ENCODE assay signal across 13 mouse cellular contexts in genomic region chr16:86604166-86604565, GRCm38 (mm10).
DNase-seq lines count a peak whose midpoint lies in the region; ATAC-seq and TF ChIP-seq lines count a peak whose summit lies in the region.
"Had no signal": no experiment of that assay in that cellular context is flagged by ENCODE, and none has a peak within 500 bp of the region (broad histone marks: within the 10 kb centered on the region; RNA-seq: fewer than 3 reads in every experiment).

No protein-coding gene starts in this region.

- no peak overlapping the region for H3K4me3 ChIP-seq in lung, postnatal 0 days (ENCODE audit: low read depth, low read length)
- H3K4me3 ChIP-seq: limb, embryonic 10.5 days; midbrain, embryonic 12.5 days; neural tube, embryonic 12.5 days had no signal

- no peak overlapping the region for H3K27ac ChIP-seq in lung, postnatal 0 days (ENCODE audit: low read length)
- H3K27ac ChIP-seq: hindbrain, postnatal 0 days; limb, embryonic 10.5 days; midbrain, embryonic 12.5 days; neural tube, embryonic 12.5 days had no signal

- no peaks in the 10 kb centered on the region for H3K4me1 ChIP-seq in lung, postnatal 0 days (ENCODE audit: insufficient read depth, low read depth, low read length)
- H3K4me1 ChIP-seq: limb, embryonic 10.5 days; midbrain, embryonic 12.5 days; neural tube, embryonic 12.5 days had no signal

- H3K36me3 ChIP-seq in lung, postnatal 0 days (ENCODE audit: insufficient read depth, low read length): no peaks in the 10 kb centered on the region
- H3K36me3 ChIP-seq: limb, embryonic 10.5 days; midbrain, embryonic 12.5 days; neural tube, embryonic 12.5 days had no signal

- no peaks in the 10 kb centered on the region for H3K9me3 ChIP-seq in lung, postnatal 0 days (ENCODE audit: low read length)
- H3K9me3 ChIP-seq: limb, embryonic 10.5 days; midbrain, embryonic 12.5 days; neural tube, embryonic 12.5 days had no signal

- DNase-seq in adrenal gland, postnatal 10 days: peak; percentile 3
- no peak for DNase-seq in adrenal gland, adult 18-20 months (ENCODE audit: low spot score in 2 of 2)
- DNase-seq in gastrocnemius, postnatal 10 days: peak; percentile 9
- DNase-seq in gastrocnemius, adult 18-20 months (ENCODE audit: low spot score): no peak
- DNase-seq in lung, adult 18-20 months: peak; percentile 4 to 5
- no peak for DNase-seq in lung, postnatal 0 days (ENCODE audit: low spot score)
- DNase-seq in lung, postnatal 14 days: peak; percentile 33
- DNase-seq: layer of hippocampus, adult 9-11 months had no signal

- no peaks in the 10 kb centered on the region for H3K27me3 ChIP-seq in lung, postnatal 0 days (replicated peaks; ENCODE audit: insufficient read depth, low read length)
- H3K27me3 ChIP-seq: midbrain, embryonic 12.5 days; neural tube, embryonic 12.5 days had no signal

- no peak for TF ChIP-seq CTCF in lung, postnatal 0 days (IDR thresholded peaks at IDR 0.05)

- no peak overlapping the region for H3K9ac ChIP-seq in lung, postnatal 0 days (replicated peaks; ENCODE audit: low read depth)
- H3K9ac ChIP-seq: midbrain, embryonic 12.5 days; neural tube, embryonic 12.5 days had no signal

- no peak for TF ChIP-seq EP300 in lung, postnatal 0 days (IDR thresholded peaks at IDR 0.05)

- WGBS in lung, postnatal 0 days: 38% methylated on average over 7 of the region's 7 CpGs

- no peak for ATAC-seq in lung, postnatal 0 days
- no peak for ATAC-seq in frontal cortex, adult (ENCODE audit: low TSS enrichment)
- ATAC-seq: hindbrain, postnatal 0 days had no signal

- H3K4me2 ChIP-seq in lung, postnatal 0 days (replicated peaks; ENCODE audit: low read depth, low read length): no peak overlapping the region
- H3K4me2 ChIP-seq: midbrain, embryonic 12.5 days; neural tube, embryonic 12.5 days had no signal

Comparison
In these comparisons a context has a peak if more than half of its experiments do, and no peak if none do; other contexts are left out.
1. DNase-seq: peak in adrenal gland, postnatal 10 days (single experiment), gastrocnemius, postnatal 10 days (single experiment), lung, adult 18-20 months (2 of 2) and lung, postnatal 14 days (single experiment); none in adrenal gland, adult 18-20 months (0 of 2), gastrocnemius, adult 18-20 months (single experiment) and lung, postnatal 0 days (single experiment).